ENCODE assay signal across 15 mouse cellular contexts in genomic region chr19:37075690-37076089, GRCm38 (mm10).
DNase-seq lines count a peak whose midpoint lies in the region; ATAC-seq lines count a peak whose summit lies in the region.
"Had no signal": no experiment of that assay in that cellular context is flagged by ENCODE, and none has a peak within 500 bp of the region (broad histone marks: within the 10 kb centered on the region; RNA-seq: fewer than 3 reads in every experiment).

No protein-coding gene starts in this region.

- no peak overlapping the region for H3K4me2 ChIP-seq in kidney, embryonic 14.5 days (replicated peaks; ENCODE audit: low read depth, low read length)
- H3K4me2 ChIP-seq: embryonic facial prominence, embryonic 13.5 days; liver, embryonic 11.5 days; lung, embryonic 15.5 days had no signal

- H3K9me3 ChIP-seq in kidney, embryonic 14.5 days (ENCODE audit: control insufficient read depth, low read length) = no peaks in the 10 kb centered on the region
- H3K9me3 ChIP-seq: embryonic facial prominence, embryonic 13.5 days; lung, embryonic 15.5 days had no signal

- H3K9ac ChIP-seq in kidney, embryonic 14.5 days (ENCODE audit: low read depth, low read length) = no peak overlapping the region
- H3K9ac ChIP-seq: embryonic facial prominence, embryonic 13.5 days; lung, embryonic 15.5 days had no signal

- DNase-seq in cerebellum, postnatal 25 days = peak; percentile 33 to 34
- DNase-seq in cerebellum, adult 8-10 months = no peak
- peak; percentile 44 for DNase-seq in kidney, adult 11 months
- DNase-seq in right cerebral cortex, adult 18-20 months = peak; percentile 84
- DNase-seq in right cerebral cortex, postnatal 4 days = no peak
- peak; percentile 48 for DNase-seq in telencephalon, adult 2 months (ENCODE audit: low read depth, low spot score)
- DNase-seq: adrenal gland, postnatal 25 days; gastrocnemius, postnatal 36 days; heart, postnatal 36 days; retina, postnatal 1 day had no signal

- no peaks in the 10 kb centered on the region for H3K4me1 ChIP-seq in kidney, embryonic 14.5 days (ENCODE audit: control insufficient read depth, insufficient read depth, low read length)
- H3K4me1 ChIP-seq: embryonic facial prominence, embryonic 13.5 days had no signal

- H3K4me3 ChIP-seq in kidney, embryonic 14.5 days (ENCODE audit: low read length) = no peak overlapping the region
- H3K4me3 ChIP-seq: embryonic facial prominence, embryonic 13.5 days; lung, embryonic 15.5 days had no signal

- no peaks in the 10 kb centered on the region for H3K27me3 ChIP-seq in kidney, embryonic 14.5 days (ENCODE audit: control insufficient read depth, insufficient read depth, low read length)
- H3K27me3 ChIP-seq: embryonic facial prominence, embryonic 13.5 days; lung, embryonic 15.5 days had no signal

- ATAC-seq in kidney, embryonic 14.5 days (ENCODE audit: low FRiP score, low TSS enrichment) = no peak
- no peak for ATAC-seq in megakaryocyte progenitor cell, adult 5-6 weeks (replicated peaks; ENCODE audit: poor library complexity)

- H3K36me3 ChIP-seq in kidney, embryonic 14.5 days (ENCODE audit: control insufficient read depth, insufficient read depth, low read length) = no peaks in the 10 kb centered on the region
- H3K36me3 ChIP-seq: embryonic facial prominence, embryonic 13.5 days; lung, embryonic 15.5 days had no signal

- 68% methylated on average over 7 of the region's 7 CpGs for WGBS in kidney, embryonic 14.5 days

- no peak overlapping the region for H3K27ac ChIP-seq in kidney, embryonic 14.5 days (ENCODE audit: low read depth, low read length)
- H3K27ac ChIP-seq: embryonic facial prominence, embryonic 13.5 days; lung, embryonic 15.5 days had no signal

Comparison
In these comparisons a context has a peak if more than half of its experiments do, and no peak if none do; other contexts are left out.
1. DNase-seq: peak in cerebellum, postnatal 25 days (2 of 2), kidney, adult 11 months (single experiment), right cerebral cortex, adult 18-20 months (single experiment) and telencephalon, adult 2 months (single experiment); none in cerebellum, adult 8-10 months (single experiment) and right cerebral cortex, postnatal 4 days (single experiment).